Mouse (Mus musculus) lung, postnatal 14 days (tissue): ENCODE measurements at regions not wholly inside any gene's neighbourhood (a gene's known extent, or its start where the extent isn't known, plus 50 kb on each side); places are given as distances from the start of the nearest gene placed in this dataset.

ENCODE experiments used
- DNase-seq: peaks from one replicate; pipeline ENCODE4 v3.0.0; 2021

DNA sequence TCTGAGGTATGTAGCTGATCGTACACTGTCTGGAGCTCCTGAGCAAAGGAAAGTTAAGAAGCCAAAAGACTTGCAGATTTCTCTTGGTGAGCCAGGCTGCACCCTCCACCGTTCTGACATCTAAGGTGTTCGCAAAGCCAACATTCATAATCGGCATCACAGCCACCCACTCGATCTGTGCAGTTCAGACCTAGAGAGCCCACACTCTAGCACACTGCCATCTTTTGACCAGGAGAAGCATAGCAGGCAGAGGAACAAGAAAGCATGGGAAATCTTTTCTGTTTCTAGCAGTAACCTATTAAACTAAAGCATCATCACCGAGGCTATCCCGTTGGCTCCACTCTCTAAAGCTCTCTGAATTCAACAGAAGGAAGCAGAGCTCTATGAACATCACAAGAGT is 59.2 kb downstream of the Areg start:
- DNase-seq = peak; percentile 15

DNA sequence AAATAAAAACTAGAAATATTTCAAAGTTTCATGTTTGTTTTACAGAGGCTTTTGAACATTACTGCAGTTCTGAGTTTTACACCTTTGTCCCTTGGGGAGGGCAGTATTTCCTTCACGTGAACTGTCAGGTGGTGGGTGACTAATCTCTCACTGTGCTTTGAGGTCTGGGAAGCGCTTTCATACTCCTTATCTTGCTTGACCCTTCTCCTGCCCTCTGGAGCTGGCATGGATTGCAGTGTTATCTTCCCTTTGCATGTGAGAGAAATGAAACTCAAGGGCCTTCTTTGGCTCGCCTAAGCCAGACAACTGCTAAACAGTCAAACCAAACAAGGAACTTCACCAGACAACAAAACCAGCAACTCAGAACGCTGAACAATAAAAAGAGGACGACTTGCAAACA is 61.0 kb downstream of the Areg start:
- no peak for DNase-seq

DNA sequence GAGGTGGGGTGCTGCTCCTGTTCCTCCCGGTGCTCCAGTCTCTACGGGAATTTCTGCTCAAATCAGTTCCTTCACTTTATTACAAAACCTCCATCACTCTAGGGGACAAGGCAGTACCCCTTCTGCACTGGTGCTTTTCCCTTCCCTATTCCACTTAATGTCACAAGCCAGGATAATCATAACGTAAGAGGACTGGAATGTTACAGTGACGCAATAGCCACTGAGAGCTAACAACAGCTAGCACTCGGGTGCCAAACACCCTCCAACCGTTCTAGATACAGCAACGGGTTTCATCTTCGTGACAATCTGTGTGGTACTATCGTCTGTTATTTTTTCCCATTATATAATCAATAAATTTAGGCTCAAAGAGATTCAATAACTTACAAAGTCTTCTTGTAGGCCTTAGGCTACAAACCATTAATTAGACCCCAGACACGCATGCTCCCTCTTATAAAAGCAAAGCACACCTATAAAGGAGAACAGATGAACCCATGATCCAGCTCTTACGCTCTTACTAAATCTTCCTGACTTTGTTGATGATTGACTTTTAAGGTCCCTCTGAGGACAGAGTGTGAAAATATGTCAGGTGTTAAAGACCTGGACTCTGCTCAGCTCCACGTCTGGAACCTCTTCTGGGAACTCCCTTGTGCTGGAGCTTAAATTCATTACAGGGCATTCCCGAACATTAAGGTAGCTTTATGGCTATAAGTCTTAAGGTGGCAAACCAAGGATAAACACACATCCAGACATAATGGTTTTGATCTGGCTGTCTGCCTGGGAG is 65.0 kb downstream of the Areg start:
- peak; percentile 15 for DNase-seq

- DNase-seq = no peak
Measured at GRCm38 (mm10) chr5:91205350-91205880, 66.0 kb downstream of the Areg start.

GRCm38 (mm10) chr5:91206569-91207490 is 67.4 kb downstream of the Areg start:
- DNase-seq = no peak

- DNase-seq = no peak
Measured at GRCm38 (mm10) chr5:91220174-91220573, 80.8 kb downstream of the Areg start.

DNA sequence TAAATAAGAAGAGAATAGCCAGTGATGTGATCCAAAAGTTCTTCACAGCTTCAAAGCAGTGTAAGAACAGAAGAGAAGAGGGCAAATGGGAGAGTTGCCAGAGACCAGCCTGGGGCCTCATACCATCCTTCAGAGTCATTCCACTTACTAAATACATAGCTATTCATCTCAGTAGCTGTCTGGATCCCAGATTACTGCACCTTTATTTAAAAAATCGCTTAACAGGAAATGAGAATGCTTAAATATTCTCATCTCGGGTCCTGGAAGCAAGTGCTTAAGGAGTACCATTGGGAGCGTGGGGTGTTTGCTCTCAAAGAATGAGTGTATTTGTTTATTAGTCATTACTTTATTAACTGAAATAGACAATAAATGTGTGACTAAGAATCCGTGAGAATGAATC is 102.3 kb downstream of the Areg start:
- DNase-seq = no peak

GRCm38 (mm10) chr5:91247444-91247843 is 108.0 kb downstream of the Areg start:
- DNase-seq = no peak

- DNase-seq = no peak
Measured at GRCm38 (mm10) chr5:91261895-91262294, 122.5 kb downstream of the Areg start.

GRCm38 (mm10) chr5:91262526-91262925 is 123.1 kb downstream of the Areg start:
- no peak for DNase-seq

- peak; percentile 10 for DNase-seq
Measured at GRCm38 (mm10) chr5:91270747-91271146, 131.3 kb downstream of the Areg start.

DNA sequence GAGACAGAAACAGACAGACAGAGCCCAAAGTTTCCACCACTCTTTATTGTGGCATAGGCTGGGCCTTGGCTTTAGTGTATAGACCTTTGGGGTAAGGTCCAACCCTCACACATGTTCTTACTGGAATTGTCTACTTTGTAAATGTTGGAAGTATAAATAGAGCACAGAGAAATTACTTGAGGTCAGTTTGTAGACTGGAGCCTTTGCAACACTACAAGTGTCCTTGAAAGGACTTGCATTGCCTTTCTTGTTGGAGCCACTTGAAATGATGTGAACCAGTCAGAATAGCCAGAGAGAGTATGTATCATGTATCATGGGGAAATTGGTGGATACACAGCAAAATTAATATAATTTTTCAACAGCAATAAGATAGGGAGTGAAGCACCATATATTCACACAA is 131.4 kb downstream of the Btc start:
- DNase-seq = no peak

DNA sequence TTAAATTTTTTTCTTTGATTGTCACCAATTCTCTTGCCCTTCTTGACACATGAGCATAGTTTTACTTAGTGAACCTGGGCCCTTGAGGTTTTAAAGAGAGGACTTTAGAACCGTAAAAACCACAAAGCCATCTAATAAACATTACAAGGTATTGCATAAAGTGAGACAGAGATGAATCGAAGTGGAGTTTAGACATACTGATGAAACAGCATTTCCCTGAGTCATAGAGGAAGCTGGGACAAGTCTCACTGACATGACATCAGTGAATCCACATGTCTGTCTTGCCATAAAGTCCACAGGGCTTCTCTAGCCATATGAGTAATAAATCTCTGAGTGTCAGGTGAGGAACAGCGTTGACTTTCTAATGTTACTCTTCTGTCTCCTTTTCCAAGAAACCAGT is 128.4 kb downstream of the Btc start:
- DNase-seq = no peak

GRCm38 (mm10) chr5:91278466-91278865 is 124.3 kb downstream of the Btc start:
- DNase-seq = no peak

DNA sequence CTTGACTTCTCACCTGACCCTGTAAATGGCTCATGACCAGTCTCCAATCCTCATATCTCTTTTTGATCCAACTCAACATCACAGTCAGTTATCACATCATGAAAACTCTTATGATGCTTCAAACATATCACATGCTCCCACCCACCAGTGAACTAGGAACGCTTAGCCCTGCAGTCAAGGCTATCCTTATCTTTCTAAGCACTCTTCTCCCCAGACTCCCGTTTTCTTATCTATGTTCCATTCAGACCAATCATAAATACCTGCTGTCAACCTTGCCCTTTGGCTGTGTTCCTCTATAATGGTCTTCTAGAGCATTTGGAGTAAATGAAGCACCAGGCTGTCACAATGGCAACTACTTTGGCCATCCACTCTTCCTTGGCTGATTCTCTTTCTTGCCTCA is 123.3 kb downstream of the Btc start:
- no peak for DNase-seq

DNA sequence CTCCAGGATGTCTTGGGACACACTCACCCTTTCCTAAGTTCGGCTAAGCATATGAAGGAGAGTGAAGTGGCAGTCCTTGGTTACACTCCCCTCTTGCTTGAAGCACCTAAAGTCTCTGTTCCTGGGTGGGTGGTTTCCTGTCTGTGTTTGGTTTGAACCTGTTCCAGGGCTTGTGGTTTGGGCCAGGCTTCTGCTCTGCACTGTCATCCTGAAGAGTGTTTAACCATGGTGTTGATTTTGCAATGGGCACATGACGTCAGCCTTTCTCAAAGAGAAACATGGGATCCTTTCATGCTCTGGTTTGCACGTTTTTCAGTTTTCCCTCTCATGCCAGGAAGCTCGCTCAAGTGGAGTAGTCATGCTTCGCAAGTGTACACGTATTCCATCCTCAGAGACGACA is 119.8 kb downstream of the Btc start:
- peak; percentile 72 for DNase-seq

GRCm38 (mm10) chr5:91293073-91293472 is 109.7 kb downstream of the Btc start:
- DNase-seq = no peak

- no peak for DNase-seq
Measured at GRCm38 (mm10) chr5:91294957-91295356, 107.8 kb downstream of the Btc start.

GRCm38 (mm10) chr5:91297068-91297467 is 105.7 kb downstream of the Btc start:
- no peak for DNase-seq

- no peak for DNase-seq
Measured at GRCm38 (mm10) chr5:91302114-91302513, 100.7 kb downstream of the Btc start.

DNA sequence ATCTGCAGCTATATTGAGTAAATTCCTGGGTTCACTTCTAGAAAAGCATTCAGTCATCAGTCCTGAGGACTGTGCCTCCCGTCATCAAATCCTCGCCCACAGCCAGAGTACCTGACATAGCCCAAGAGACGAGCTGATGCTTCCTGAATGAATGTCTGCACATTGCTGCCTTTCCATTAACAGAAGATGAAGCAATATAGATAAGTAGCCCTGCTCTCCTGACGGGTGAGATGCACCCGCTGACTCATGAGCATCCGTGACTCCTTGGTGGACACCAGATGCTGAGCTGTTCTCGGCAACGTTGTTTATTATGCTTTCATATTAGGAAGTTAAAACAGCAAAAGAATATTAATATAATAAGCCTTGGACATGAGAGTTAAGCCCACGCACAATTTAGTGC is 99.9 kb downstream of the Btc start:
- no peak for DNase-seq

GRCm38 (mm10) chr5:91303702-91304101 is 99.1 kb downstream of the Btc start:
- no peak for DNase-seq

- no peak for DNase-seq
Measured at GRCm38 (mm10) chr5:91307031-91307430, 95.8 kb downstream of the Btc start.
